Mouse (Mus musculus): ENCODE measurements around the gene Ntrk3.

- no peak for TF ChIP-seq CTCF (IDR thresholded peaks at IDR 0.05; ENCODE audit: extremely low read depth, insufficient read depth, low read length)
- TF ChIP-seq POLR2A (IDR thresholded peaks at IDR 0.05; ENCODE audit: extremely low read depth, insufficient read depth, low read length), result no peak
Measured at GRCm38 (mm10) chr7:78412172-78412571, 325.6 kb downstream of the Ntrk3 start.
